Mouse (Mus musculus): ENCODE data around the gene Itsn1. TPM values are rescaled to one million over a fixed set of nuclear protein-coding genes. Genes with fewer than 3 reads are reported as not detected.

The Itsn1 gene
- polyA plus RNA-seq, 1 experiment = 68.7 TPM

GRCm38 (mm10) chr16:91860471-91861125, 131.5 kb downstream of the Itsn1 start:
- Histone ChIP-seq H3K27me3 (ENCODE audit: control insufficient read depth, insufficient read depth, low read length) (no peaks in the 10 kb centered on the region), H3K27ac (ENCODE audit: insufficient read depth, low read length) (no peak overlapping the region), H3K4me1 (ENCODE audit: control insufficient read depth, insufficient read depth, low read length) (peaks cover 27% of the 10 kb centered on the region), H3K4me3 (replicated peaks; ENCODE audit: insufficient read depth, low read depth, low read length) (no peak overlapping the region)
- TF ChIP-seq POLR2A (IDR thresholded peaks at IDR 0.05; ENCODE audit: borderline replicate concordance, insufficient read depth, low read length) = no peak
- no peak for TF ChIP-seq CTCF (IDR thresholded peaks at IDR 0.05; ENCODE audit: borderline replicate concordance, insufficient read depth, low read depth, low read length)
- 30% methylated on average over 14 of the region's 14 CpGs for WGBS
- DNase-seq = no peak

GRCm38 (mm10) chr16:91861784-91862371, 132.8 kb downstream of the Itsn1 start:
- Histone ChIP-seq H3K27ac (ENCODE audit: insufficient read depth, low read length) (no peak overlapping the region), H3K27me3 (ENCODE audit: control insufficient read depth, insufficient read depth, low read length) (no peaks in the 10 kb centered on the region), H3K4me1 (ENCODE audit: control insufficient read depth, insufficient read depth, low read length) (peaks cover 34% of the 10 kb centered on the region), H3K4me3 (replicated peaks; ENCODE audit: insufficient read depth, low read depth, low read length) (no peak overlapping the region)
- WGBS = 51% methylated on average over 6 of the region's 6 CpGs
- DNase-seq = peak in 1 of 2 experiments; percentile 52
- TF ChIP-seq CTCF (IDR thresholded peaks at IDR 0.05; ENCODE audit: borderline replicate concordance, insufficient read depth, low read depth, low read length) (no peak), POLR2A (IDR thresholded peaks at IDR 0.05; ENCODE audit: borderline replicate concordance, insufficient read depth, low read length) (no peak)

- no peak overlapping the region for H3K27ac ChIP-seq (ENCODE audit: insufficient read depth, low read length)
- peaks cover 41% of the 10 kb centered on the region for H3K4me1 ChIP-seq (ENCODE audit: control insufficient read depth, insufficient read depth, low read length)
- WGBS = 81% methylated on average over 7 of the region's 7 CpGs
- no peaks in the 10 kb centered on the region for H3K27me3 ChIP-seq (ENCODE audit: control insufficient read depth, insufficient read depth, low read length)
- no peak overlapping the region for H3K4me3 ChIP-seq (replicated peaks; ENCODE audit: insufficient read depth, low read depth, low read length)
- TF ChIP-seq CTCF (IDR thresholded peaks at IDR 0.05; ENCODE audit: borderline replicate concordance, insufficient read depth, low read depth, low read length) (no peak), POLR2A (IDR thresholded peaks at IDR 0.05; ENCODE audit: borderline replicate concordance, insufficient read depth, low read length) (no peak)
- no peak for DNase-seq
Observed at GRCm38 (mm10) chr16:91862836-91863235, 133.8 kb downstream of the Itsn1 start.

- peak in 1 of 2 experiments; percentile 22 for DNase-seq
- no peak overlapping the region for H3K4me3 ChIP-seq (replicated peaks; ENCODE audit: insufficient read depth, low read depth, low read length)
- no peak for TF ChIP-seq CTCF (IDR thresholded peaks at IDR 0.05; ENCODE audit: borderline replicate concordance, insufficient read depth, low read depth, low read length)
- TF ChIP-seq POLR2A (IDR thresholded peaks at IDR 0.05; ENCODE audit: borderline replicate concordance, insufficient read depth, low read length) = no peak
- no peak overlapping the region for H3K27ac ChIP-seq (ENCODE audit: insufficient read depth, low read length)
- peaks cover 52% of the 10 kb centered on the region for H3K4me1 ChIP-seq (ENCODE audit: control insufficient read depth, insufficient read depth, low read length)
- no peaks in the 10 kb centered on the region for H3K27me3 ChIP-seq (ENCODE audit: control insufficient read depth, insufficient read depth, low read length)
- 59% methylated on average over 10 of the region's 10 CpGs for WGBS
Observed at GRCm38 (mm10) chr16:91864646-91865332, 135.7 kb downstream of the Itsn1 start.

GRCm38 (mm10) chr16:91865570-91866257, 136.6 kb downstream of the Itsn1 start:
- 53% methylated on average over 7 of the region's 7 CpGs for WGBS
- Histone ChIP-seq H3K27ac (ENCODE audit: insufficient read depth, low read length) (no peak overlapping the region), H3K27me3 (ENCODE audit: control insufficient read depth, insufficient read depth, low read length) (no peaks in the 10 kb centered on the region), H3K4me3 (replicated peaks; ENCODE audit: insufficient read depth, low read depth, low read length) (no peak overlapping the region), H3K4me1 (ENCODE audit: control insufficient read depth, insufficient read depth, low read length) (peaks cover 48% of the 10 kb centered on the region)
- peak in 1 of 2 experiments; percentile 26 for DNase-seq
- TF ChIP-seq CTCF (IDR thresholded peaks at IDR 0.05; ENCODE audit: borderline replicate concordance, insufficient read depth, low read depth, low read length) (no peak), POLR2A (IDR thresholded peaks at IDR 0.05; ENCODE audit: borderline replicate concordance, insufficient read depth, low read length) (no peak)

- DNase-seq = peak in 1 of 2 experiments; percentile 46
- TF ChIP-seq POLR2A (IDR thresholded peaks at IDR 0.05; ENCODE audit: borderline replicate concordance, insufficient read depth, low read length) = no peak
- TF ChIP-seq CTCF (IDR thresholded peaks at IDR 0.05; ENCODE audit: borderline replicate concordance, insufficient read depth, low read depth, low read length) = no peak
- no peak overlapping the region for H3K4me3 ChIP-seq (replicated peaks; ENCODE audit: insufficient read depth, low read depth, low read length)
- H3K4me1 ChIP-seq (ENCODE audit: control insufficient read depth, insufficient read depth, low read length) = peaks cover 43% of the 10 kb centered on the region
- 32% methylated on average over 5 of the region's 5 CpGs for WGBS
- no peak overlapping the region for H3K27ac ChIP-seq (ENCODE audit: insufficient read depth, low read length)
- H3K27me3 ChIP-seq (ENCODE audit: control insufficient read depth, insufficient read depth, low read length) = no peaks in the 10 kb centered on the region
Observed at GRCm38 (mm10) chr16:91866258-91866634, 137.2 kb downstream of the Itsn1 start.

- 19% methylated on average over 8 of the region's 8 CpGs for WGBS
Observed at GRCm38 (mm10) chr16:91867672-91868071, 138.6 kb downstream of the Itsn1 start.

More at GRCm38 (mm10) chr16:91867672-91868071, 138.6 kb downstream of the Itsn1 start:
- DNase-seq = peak; percentile 52 to 61
- no peak overlapping the region for H3K4me3 ChIP-seq (replicated peaks; ENCODE audit: insufficient read depth, low read depth, low read length)
- no peaks in the 10 kb centered on the region for H3K27me3 ChIP-seq (ENCODE audit: control insufficient read depth, insufficient read depth, low read length)
- peaks cover 41% of the 10 kb centered on the region for H3K4me1 ChIP-seq (ENCODE audit: control insufficient read depth, insufficient read depth, low read length)
- TF ChIP-seq CTCF (IDR thresholded peaks at IDR 0.05; ENCODE audit: borderline replicate concordance, insufficient read depth, low read depth, low read length) (no peak), POLR2A (IDR thresholded peaks at IDR 0.05; ENCODE audit: borderline replicate concordance, insufficient read depth, low read length) (no peak)
- peak overlapping the region; percentile 20 for H3K27ac ChIP-seq (ENCODE audit: insufficient read depth, low read length)

Measured in cerebellum, adult 2 months (tissue).